Mouse (Mus musculus) gastrocnemius, adult 8-10 months (tissue): ENCODE measurements around the gene Parp11. TPM values are rescaled to one million over a fixed set of nuclear protein-coding genes. Genes with fewer than 3 reads are reported as not detected.

Source experiments
- DNase-seq, 2 experiments: peaks; one replicate each; pipeline ENCODE4 v3.0.0; 2022; ENCODE audit warnings: low spot score in 2 of 2
- total RNA-seq, 4 experiments: library from RNA; stranded (reverse); gene quantifications; 2 replicates each; pipeline ENCODE4 v1.2.4; 2022

Gene Parp11
- total RNA-seq = 1 to 10 TPM; 2.9 to 4.0 (median 3.9) TPM

GRCm38 (mm10) chr6:127446436-127446890 lies at the start of gene Parp11:
Gene Parp11, plus strand, starts transcription at chr6:127446840.
- DNase-seq = peak; percentile 10 to 37

GRCm38 (mm10) chr6:127398073-127398472 lies 48.6 kb upstream of the Parp11 start:
- DNase-seq = no peak

- DNase-seq = no peak
Measured at GRCm38 (mm10) chr6:127401419-127401818, 45.2 kb upstream of the Parp11 start.

- no peak for DNase-seq
Measured at GRCm38 (mm10) chr6:127404070-127404810, 42.4 kb upstream of the Parp11 start.

GRCm38 (mm10) chr6:127405682-127406081 lies 41.0 kb upstream of the Parp11 start:
- no peak for DNase-seq

- no peak for DNase-seq
Measured at GRCm38 (mm10) chr6:127407742-127408141, 38.9 kb upstream of the Parp11 start.

GRCm38 (mm10) chr6:127417525-127418184 lies 29.0 kb upstream of the Parp11 start:
- DNase-seq = no peak

GRCm38 (mm10) chr6:127418322-127418721 lies 28.3 kb upstream of the Parp11 start:
- no peak for DNase-seq

- no peak for DNase-seq
Measured at GRCm38 (mm10) chr6:127420115-127420514, 26.5 kb upstream of the Parp11 start.

- no peak for DNase-seq
Measured at GRCm38 (mm10) chr6:127425095-127425494, 21.5 kb upstream of the Parp11 start.

GRCm38 (mm10) chr6:127430716-127431115 lies 15.9 kb upstream of the Parp11 start:
- DNase-seq = no peak

- DNase-seq = no peak
Measured at GRCm38 (mm10) chr6:127431196-127431766, 15.4 kb upstream of the Parp11 start.

GRCm38 (mm10) chr6:127433886-127434647 lies 12.6 kb upstream of the Parp11 start:
- no peak for DNase-seq

GRCm38 (mm10) chr6:127434648-127434984 lies 12.0 kb upstream of the Parp11 start:
- no peak for DNase-seq

- DNase-seq = no peak
Measured at GRCm38 (mm10) chr6:127439063-127439462, 7.6 kb upstream of the Parp11 start.

GRCm38 (mm10) chr6:127439540-127440195 lies 7.0 kb upstream of the Parp11 start:
- DNase-seq = no peak

- DNase-seq = no peak
Measured at GRCm38 (mm10) chr6:127440416-127441104, 6.1 kb upstream of the Parp11 start.

- DNase-seq = no peak
Measured at GRCm38 (mm10) chr6:127442584-127442983, 4.1 kb upstream of the Parp11 start.

GRCm38 (mm10) chr6:127443910-127444309 lies 2.7 kb upstream of the Parp11 start:
- DNase-seq = no peak

- no peak for DNase-seq
Measured at GRCm38 (mm10) chr6:127444466-127444865, 2.2 kb upstream of the Parp11 start.
